ENCODE assay signal across 8 mouse cellular contexts in genomic region chr7:139364005-139364557, GRCm38 (mm10). TPM values are rescaled to one million over a fixed set of nuclear protein-coding genes. Genes with fewer than 3 reads are reported as not detected.
DNase-seq lines count a peak whose midpoint lies in the region; ATAC-seq and TF ChIP-seq lines count a peak whose summit lies in the region.

No protein-coding gene starts in this region.

- H3K27ac ChIP-seq in embryonic facial prominence, embryonic 11.5 days (replicated peaks; ENCODE audit: low read depth, low read length): peak overlapping the region; percentile 75
- H3K27ac ChIP-seq in intestine, postnatal 0 days (ENCODE audit: low read depth, low read length): peak overlapping the region; percentile 64
- peak overlapping the region; percentile 91 for H3K27ac ChIP-seq in limb, embryonic 10.5 days
- H3K27ac ChIP-seq in midbrain, embryonic 13.5 days: peak overlapping the region; percentile 20; the same call in 1 of the 2 replicates
- peak overlapping the region; percentile 81 for H3K27ac ChIP-seq in stomach, embryonic 15.5 days

- no peaks in the 10 kb centered on the region for H3K9me3 ChIP-seq in embryonic facial prominence, embryonic 11.5 days (replicated peaks; ENCODE audit: control insufficient read depth, low read length)
- no peaks in the 10 kb centered on the region for H3K9me3 ChIP-seq in intestine, postnatal 0 days (ENCODE audit: control insufficient read depth)
- H3K9me3 ChIP-seq in limb, embryonic 10.5 days (replicated peaks): no peaks in the 10 kb centered on the region
- H3K9me3 ChIP-seq in midbrain, embryonic 13.5 days: no peaks in the 10 kb centered on the region
- no peaks in the 10 kb centered on the region for H3K9me3 ChIP-seq in stomach, embryonic 15.5 days

- H3K4me3 ChIP-seq in embryonic facial prominence, embryonic 11.5 days (ENCODE audit: low read depth, low read length): no peak overlapping the region
- H3K4me3 ChIP-seq in intestine, postnatal 0 days (ENCODE audit: low read depth, low read length): no peak overlapping the region
- H3K4me3 ChIP-seq in limb, embryonic 10.5 days: peak overlapping the region; percentile 29
- H3K4me3 ChIP-seq in midbrain, embryonic 13.5 days (replicated peaks): no peak overlapping the region
- H3K4me3 ChIP-seq in stomach, embryonic 15.5 days (replicated peaks): no peak overlapping the region

- peak; percentile 66 for ATAC-seq in embryonic facial prominence, embryonic 11.5 days (replicated peaks; ENCODE audit: insufficient number of reproducible peaks, low FRiP score, low TSS enrichment, low read depth)
- 0 out of 2 replicates have a peak, but pooled peaks have one; percentile 9 for ATAC-seq in intestine, postnatal 0 days
- ATAC-seq in midbrain, embryonic 13.5 days: peak; percentile 78
- peak; percentile 61 for ATAC-seq in stomach, embryonic 15.5 days (ENCODE audit: insufficient read depth, low FRiP score, low read depth)

- peak overlapping the region; percentile 19; the same call in 1 of the 2 replicates for H3K4me2 ChIP-seq in embryonic facial prominence, embryonic 11.5 days (ENCODE audit: low read depth, low read length)
- peak overlapping the region; percentile 35 for H3K4me2 ChIP-seq in intestine, postnatal 0 days (replicated peaks; ENCODE audit: low read depth)
- peak overlapping the region; percentile 31 for H3K4me2 ChIP-seq in midbrain, embryonic 13.5 days (replicated peaks)
- H3K4me2 ChIP-seq in stomach, embryonic 15.5 days: peak overlapping the region; percentile 39

- H3K4me1 ChIP-seq in embryonic facial prominence, embryonic 11.5 days (ENCODE audit: control insufficient read depth, insufficient read depth, low read length): peaks cover 15% of the 10 kb centered on the region
- H3K4me1 ChIP-seq in intestine, postnatal 0 days (replicated peaks; ENCODE audit: control insufficient read depth, insufficient read depth, low read length): peaks cover 41% of the 10 kb centered on the region
- peaks cover 44% of the 10 kb centered on the region for H3K4me1 ChIP-seq in limb, embryonic 10.5 days
- peaks cover 36% of the 10 kb centered on the region for H3K4me1 ChIP-seq in midbrain, embryonic 13.5 days (replicated peaks)
- peaks cover 45% of the 10 kb centered on the region for H3K4me1 ChIP-seq in stomach, embryonic 15.5 days

- no peak for TF ChIP-seq CTCF in intestine, postnatal 0 days (IDR thresholded peaks at IDR 0.05; ENCODE audit: low read depth)

- DNase-seq in adrenal gland, postnatal 4 days (ENCODE audit: low spot score in 2 of 2): peak; percentile 35 to 65
- DNase-seq in embryonic facial prominence, embryonic 11.5 days (ENCODE audit: low spot score): peak; percentile 91
- peak; percentile 99 for DNase-seq in heart, adult 11 months
- peak; percentile 85 for DNase-seq in limb, embryonic 10.5 days (ENCODE audit: low spot score)
- no peak for DNase-seq in thymus, postnatal 25 days

- peak overlapping the region; percentile 39 for H3K9ac ChIP-seq in embryonic facial prominence, embryonic 11.5 days (replicated peaks; ENCODE audit: low read length)
- no peak overlapping the region for H3K9ac ChIP-seq in intestine, postnatal 0 days (ENCODE audit: low read depth, low read length)
- no peak overlapping the region for H3K9ac ChIP-seq in midbrain, embryonic 13.5 days (replicated peaks)
- H3K9ac ChIP-seq in stomach, embryonic 15.5 days: no peak overlapping the region

- no peaks in the 10 kb centered on the region for H3K36me3 ChIP-seq in embryonic facial prominence, embryonic 11.5 days (replicated peaks; ENCODE audit: control insufficient read depth, insufficient read depth, low read depth, low read length)
- no peaks in the 10 kb centered on the region for H3K36me3 ChIP-seq in intestine, postnatal 0 days (ENCODE audit: control insufficient read depth, insufficient read depth)
- no peaks in the 10 kb centered on the region for H3K36me3 ChIP-seq in limb, embryonic 10.5 days
- H3K36me3 ChIP-seq in midbrain, embryonic 13.5 days: no peaks in the 10 kb centered on the region
- H3K36me3 ChIP-seq in stomach, embryonic 15.5 days: no peaks in the 10 kb centered on the region

- 2% methylated on average over 9 of the region's 9 CpGs for WGBS in embryonic facial prominence, embryonic 11.5 days
- WGBS in intestine, postnatal 0 days: 6% methylated on average over 9 of the region's 9 CpGs
- WGBS in limb, embryonic 10.5 days: 7% methylated on average over 9 of the region's 9 CpGs
- WGBS in midbrain, embryonic 13.5 days: 6% methylated on average over 9 of the region's 9 CpGs
- WGBS in stomach, embryonic 15.5 days: 3% methylated on average over 9 of the region's 9 CpGs

- H3K27me3 ChIP-seq in embryonic facial prominence, embryonic 11.5 days (ENCODE audit: control insufficient read depth, insufficient read depth, low read length): no peaks in the 10 kb centered on the region
- no peaks in the 10 kb centered on the region for H3K27me3 ChIP-seq in intestine, postnatal 0 days (replicated peaks; ENCODE audit: control insufficient read depth, insufficient read depth, low read length)
- H3K27me3 ChIP-seq in limb, embryonic 10.5 days (ENCODE audit: low read depth, poor library complexity, severe bottlenecking): no peaks in the 10 kb centered on the region
- H3K27me3 ChIP-seq in midbrain, embryonic 13.5 days: no peaks in the 10 kb centered on the region
- H3K27me3 ChIP-seq in stomach, embryonic 15.5 days (replicated peaks): no peaks in the 10 kb centered on the region

RNA-seq across cellular contexts. Expression of gene Inpp5a, which starts 24.8 kb away (rescaled TPM):
- total RNA-seq in adrenal gland, postnatal 4 days (2021): 100 to 1,000 TPM; 103 to 105 TPM
- polyA plus RNA-seq in embryonic facial prominence, embryonic 11.5 days (2014; fragmentation: Nextera tagmentation; extraction: Ambion mirVana): 26.1 and 28.4 TPM in 2 replicates
- polyA plus RNA-seq in intestine, postnatal 0 days (2015; fragmentation: Nextera tagmentation; extraction: Ambion mirVana): 29.1 and 32.9 TPM in 2 replicates
- polyA plus RNA-seq in limb, embryonic 10.5 days (2016; fragmentation: Nextera tagmentation; extraction: Ambion mirVana): 14.2 and 17.3 TPM in 2 replicates
- polyA plus RNA-seq in midbrain, embryonic 13.5 days (2015; fragmentation: Nextera tagmentation; extraction: Ambion mirVana): 10.0 and 14.3 TPM in 2 replicates
- 35.0 and 35.7 TPM in 2 replicates for polyA plus RNA-seq in stomach, embryonic 15.5 days (2015; fragmentation: Nextera tagmentation; extraction: Ambion mirVana)

Comparison
In these comparisons a context has a peak if more than half of its experiments do, and no peak if none do; other contexts are left out.
1. ATAC-seq: peak in every context shown above with its lines; median percentile 78 in midbrain, embryonic 13.5 days; 66 in embryonic facial prominence, embryonic 11.5 days; 61 in stomach, embryonic 15.5 days; 9 in intestine, postnatal 0 days.
2. H3K27ac ChIP-seq: peak in every context shown above with its lines; median percentile 91 in limb, embryonic 10.5 days; 81 in stomach, embryonic 15.5 days; 75 in embryonic facial prominence, embryonic 11.5 days; 64 in intestine, postnatal 0 days; 20 in midbrain, embryonic 13.5 days.